Mouse (Mus musculus) layer of hippocampus, adult 8-10 months (tissue): ENCODE measurements at regions not wholly inside any gene's neighbourhood (a gene's known extent, or its start where the extent isn't known, plus 50 kb on each side); places are given as distances from the start of the nearest gene placed in this dataset.

ENCODE experiments used
- DNase-seq, 2 experiments: peaks; one replicate each; pipeline ENCODE4 v3.0.0; 2022; ENCODE audit warnings: low spot score in 2 of 2

DNA sequence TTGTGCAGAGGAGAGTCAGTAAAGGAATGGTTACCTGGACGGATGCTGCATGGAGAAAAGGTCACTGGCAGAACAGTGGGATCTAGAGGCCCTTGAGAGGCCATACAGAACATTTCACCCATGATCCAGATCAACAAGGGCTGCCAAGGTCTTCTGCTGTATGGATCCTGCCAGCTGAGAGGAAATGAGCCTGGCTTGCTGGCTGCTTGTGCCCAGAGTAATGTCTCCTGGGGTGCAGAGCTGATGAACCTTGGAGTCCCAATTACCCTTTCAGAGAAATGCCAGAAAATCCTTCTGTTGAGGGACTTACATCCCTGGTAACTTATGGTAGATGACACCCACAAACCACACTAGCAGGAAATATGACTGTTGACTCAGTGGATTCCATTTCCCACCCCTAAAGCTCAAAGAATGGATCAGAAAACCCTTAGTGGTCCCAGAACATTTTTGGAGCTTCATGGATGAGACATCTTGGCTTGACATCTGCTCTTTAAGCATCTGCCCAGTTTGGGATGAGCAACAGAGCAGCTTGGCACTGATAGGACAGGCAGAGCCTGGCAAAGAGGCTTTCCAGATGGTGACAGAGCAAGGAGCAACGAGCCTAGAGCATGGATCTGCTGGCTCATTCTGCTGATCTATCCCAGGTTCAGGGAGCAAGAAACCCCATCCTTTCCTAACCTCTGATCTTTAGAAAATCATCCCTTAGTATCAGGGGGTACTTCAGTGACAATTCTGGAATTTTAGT lies 416.6 kb downstream of the Adra2a start:
- peak in 1 of 2 experiments; percentile 10 for DNase-seq

GRCm38 (mm10) chr19:54462480-54462879 lies 418.5 kb downstream of the Adra2a start:
- no peak for DNase-seq

DNA sequence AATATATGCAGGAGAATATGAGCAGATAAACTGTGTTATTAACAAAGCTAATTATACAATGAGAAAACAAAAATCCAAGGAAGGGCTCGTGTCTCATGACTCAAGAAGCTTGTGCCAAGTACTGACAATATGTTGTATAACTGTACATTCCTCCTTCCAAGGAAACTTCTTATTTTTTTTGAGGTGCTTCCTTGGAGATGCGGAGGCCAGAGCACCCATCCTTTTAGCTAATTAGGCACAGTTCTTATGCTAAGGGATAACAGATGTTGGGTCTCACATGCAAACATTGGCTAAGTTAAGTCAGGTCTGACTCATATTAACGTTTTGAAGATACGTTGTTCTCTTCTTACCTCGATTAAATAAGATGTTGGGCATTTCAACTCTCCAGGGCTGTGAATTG lies 426.1 kb downstream of the Adra2a start:
- DNase-seq, result peak in 1 of 2 experiments; percentile 7

- no peak for DNase-seq
Observed at GRCm38 (mm10) chr19:54498066-54498465, 454.1 kb downstream of the Adra2a start.

DNA sequence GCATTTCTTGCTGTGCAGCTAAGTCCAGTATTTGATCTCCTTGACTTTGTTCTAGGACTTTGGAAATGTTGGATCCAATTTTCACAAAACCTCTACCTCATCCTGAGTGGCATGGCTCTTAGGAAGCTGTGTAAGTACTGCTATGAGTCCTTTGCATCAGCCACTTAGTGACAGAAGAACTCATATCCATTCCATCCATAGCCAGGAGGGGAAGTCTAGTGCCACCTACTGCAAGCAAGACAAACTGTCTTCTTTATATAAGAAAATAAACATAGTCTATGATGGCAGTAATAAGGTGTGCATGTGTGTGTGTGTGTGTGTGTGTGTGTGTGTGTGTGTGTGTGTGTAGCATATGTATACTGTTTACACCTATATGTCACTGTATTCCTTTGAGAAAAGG lies 489.9 kb downstream of the Adra2a start:
- peak in 1 of 2 experiments; percentile 5 for DNase-seq

DNA sequence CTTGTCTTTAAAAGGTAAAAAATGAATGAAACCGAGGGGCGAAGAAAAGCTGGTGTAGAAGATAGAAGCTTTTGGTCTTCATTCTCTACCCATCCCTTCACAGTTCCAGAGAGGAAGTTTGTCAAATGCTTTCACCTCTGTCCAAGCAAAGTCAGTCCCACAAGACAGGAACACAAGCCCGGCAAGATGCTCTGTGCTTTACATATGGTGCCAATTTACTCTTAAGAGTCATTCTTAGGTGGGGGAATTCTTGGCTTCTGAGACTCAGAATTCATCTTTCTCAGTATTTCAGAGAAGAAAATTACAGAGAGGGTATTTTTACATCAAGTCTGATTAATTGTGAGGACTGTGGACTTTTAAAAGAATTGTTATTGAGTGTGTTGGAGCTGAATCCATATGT lies 511.4 kb downstream of the Adra2a start:
- DNase-seq, result no peak

GRCm38 (mm10) chr19:54557984-54558383 lies 514.0 kb downstream of the Adra2a start:
- DNase-seq, result no peak

DNA sequence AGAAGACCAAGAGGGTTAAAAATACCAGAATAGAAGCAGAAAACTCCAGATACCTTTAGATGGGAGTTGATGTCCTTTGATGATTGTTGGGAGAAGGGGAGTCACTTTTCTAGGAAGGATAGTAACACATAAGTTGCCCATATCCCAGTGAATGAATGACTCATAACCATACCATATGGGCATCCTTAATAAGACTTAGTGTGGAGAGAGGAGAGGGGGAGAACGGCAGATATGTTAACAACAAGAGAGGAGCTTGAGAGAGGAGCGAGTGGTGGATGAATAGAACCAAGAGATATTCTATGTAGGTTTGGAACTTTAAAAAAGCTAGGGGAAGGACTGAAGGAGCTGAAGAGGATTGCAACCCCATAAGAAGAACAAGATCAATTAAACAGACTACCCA lies 539.6 kb downstream of the Adra2a start:
- no peak for DNase-seq

- no peak for DNase-seq
Observed at GRCm38 (mm10) chr19:54584687-54585237, 540.8 kb downstream of the Adra2a start.

GRCm38 (mm10) chr19:54585326-54585725 lies 541.4 kb downstream of the Adra2a start:
- DNase-seq, result no peak

DNA sequence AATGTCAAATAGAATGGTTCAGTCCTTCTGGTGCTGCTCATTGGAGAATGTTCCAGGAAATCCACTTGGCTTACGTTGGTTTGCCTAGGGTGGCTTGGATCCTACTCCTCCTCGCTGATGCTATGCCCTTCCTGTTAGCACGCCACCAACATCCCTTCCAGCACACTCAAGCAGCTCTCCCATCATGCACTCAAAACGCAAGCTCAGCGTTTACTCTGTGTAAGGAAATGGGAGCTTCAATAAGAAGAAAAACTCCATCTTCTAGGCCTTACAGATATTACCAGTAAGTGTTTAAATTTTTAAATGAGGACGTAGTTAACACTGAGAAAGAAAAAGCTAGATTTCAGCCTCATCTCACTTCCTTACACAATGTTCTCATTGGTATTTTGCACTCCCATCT lies 523.7 kb downstream of the Gpam start:
- DNase-seq, result no peak

GRCm38 (mm10) chr19:54605346-54605745 lies 521.7 kb downstream of the Gpam start:
- DNase-seq, result no peak

DNA sequence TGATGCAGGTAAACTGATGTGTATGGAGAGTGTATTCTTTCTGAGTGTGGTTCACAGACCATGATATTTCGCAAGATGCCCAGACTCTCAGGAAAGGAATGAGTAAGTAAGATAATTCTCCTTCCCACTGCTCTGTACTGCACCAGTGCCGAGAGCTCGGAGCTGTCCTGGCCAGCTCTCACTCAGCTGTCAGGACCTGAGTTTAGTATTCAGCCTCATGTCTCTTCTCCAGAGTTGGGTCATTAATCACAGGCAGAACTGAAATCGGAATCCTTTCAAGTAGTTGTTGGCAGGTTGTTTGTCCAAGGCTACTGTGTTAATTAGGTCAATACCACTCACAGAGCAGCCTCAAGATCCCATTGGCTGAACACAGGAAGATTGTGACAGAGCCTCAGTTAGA lies 510.1 kb downstream of the Gpam start:
- DNase-seq, result peak in 1 of 2 experiments; percentile 11
